22 mouse cellular contexts compared by ENCODE assay signal in the genomic region with DNA sequence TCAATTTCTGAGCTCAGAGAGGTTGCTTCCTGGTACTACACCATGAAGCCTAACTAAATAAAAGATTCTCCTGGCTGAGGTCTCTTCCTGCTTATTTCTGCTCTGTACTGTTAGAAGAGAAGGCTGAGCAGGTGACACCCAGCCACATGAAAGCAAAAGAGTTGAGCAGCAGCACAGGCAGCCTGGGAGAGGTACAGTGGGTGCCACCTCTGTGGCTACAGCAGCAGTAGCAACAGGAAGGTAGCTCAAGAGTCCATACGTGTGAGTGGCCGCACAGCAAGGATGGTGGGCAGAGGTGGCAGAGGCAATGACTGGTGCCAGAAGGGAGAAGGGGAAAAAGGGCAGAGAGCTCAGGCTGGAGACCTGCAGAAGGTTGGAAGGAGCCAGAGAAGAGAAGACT. TPM values are rescaled to one million over a fixed set of nuclear protein-coding genes. Genes with fewer than 3 reads are reported as not detected.
A peak's percentile ranks its signal among the peaks of the same experiment; 100 is the strongest.
DNase-seq lines count a peak whose midpoint lies in the region; ATAC-seq lines count a peak whose summit lies in the region.
"Had no signal": no experiment of that assay in that cellular context is flagged by ENCODE, and none has a peak within 500 bp of the region (broad histone marks: within the 10 kb centered on the region; RNA-seq: fewer than 3 reads in every experiment).

No protein-coding gene starts in this region.

- H3K4me3 ChIP-seq in heart, embryonic 16.5 days (ENCODE audit: low read length): no peak overlapping the region
- H3K4me3 ChIP-seq in kidney, embryonic 16.5 days (ENCODE audit: low read length): no peak overlapping the region
- H3K4me3 ChIP-seq: embryonic facial prominence, embryonic 15.5 days; forebrain, embryonic 10.5 days; gastrocnemius, adult 2 months; heart, adult 2 months; hindbrain, embryonic 15.5 days; midbrain, embryonic 13.5 days had no signal

- H3K9me3 ChIP-seq in heart, embryonic 16.5 days (replicated peaks; ENCODE audit: control insufficient read depth, low read length): no peaks in the 10 kb centered on the region
- H3K9me3 ChIP-seq in kidney, embryonic 16.5 days (ENCODE audit: low read length): no peaks in the 10 kb centered on the region
- H3K9me3 ChIP-seq: embryonic facial prominence, embryonic 15.5 days; forebrain, embryonic 10.5 days; hindbrain, embryonic 15.5 days; midbrain, embryonic 13.5 days had no signal

- no peaks in the 10 kb centered on the region for H3K36me3 ChIP-seq in heart, embryonic 16.5 days (ENCODE audit: control insufficient read depth, insufficient read depth)
- no peaks in the 10 kb centered on the region for H3K36me3 ChIP-seq in kidney, embryonic 16.5 days (ENCODE audit: insufficient read depth, low read length)
- H3K36me3 ChIP-seq: embryonic facial prominence, embryonic 15.5 days; forebrain, embryonic 10.5 days; hindbrain, embryonic 15.5 days; midbrain, embryonic 13.5 days had no signal

- DNase-seq in heart, adult 9 months (ENCODE audit: low spot score in 2 of 2): no peak
- DNase-seq in CD8-positive naive resting alpha-beta T cell, adult 2 months (ENCODE audit: low read depth in 2 of 2, low spot score in 2 of 2): peak; percentile 74 to 75
- peak; percentile 88 for DNase-seq in naive thymus-derived CD4-positive, alpha-beta T cell, adult 2 months (ENCODE audit: low read depth)
- peak; percentile 73 to 80 for DNase-seq in thymus, postnatal 10 days (ENCODE audit: low spot score in 2 of 2)
- DNase-seq in testis, postnatal 10 days (ENCODE audit: low spot score): no peak
- no peak for DNase-seq in layer of hippocampus, adult 9-11 months
- DNase-seq: cerebellum, postnatal 14 days; gastrocnemius, adult 2 months; heart, postnatal 14 days; kidney, adult 8-10 months; kidney, postnatal 36 days; liver; lung, adult 18-20 months had no signal

- peaks cover 4% of the 10 kb centered on the region; the same call in 1 of the 2 replicates for H3K4me1 ChIP-seq in heart, embryonic 16.5 days (ENCODE audit: control insufficient read depth, insufficient read depth, low read length)
- H3K4me1 ChIP-seq in kidney, embryonic 16.5 days (ENCODE audit: insufficient read depth, low read length): no peaks in the 10 kb centered on the region
- H3K4me1 ChIP-seq: embryonic facial prominence, embryonic 15.5 days; hindbrain, embryonic 15.5 days had no signal

- no peak; the same call in 1 of the 2 replicates for ATAC-seq in heart, embryonic 16.5 days (replicated peaks; ENCODE audit: extremely low read depth, insufficient read depth, low FRiP score)
- no peak for ATAC-seq in kidney, embryonic 16.5 days (ENCODE audit: low FRiP score, low TSS enrichment)
- ATAC-seq: midbrain, embryonic 13.5 days; Patski had no signal

- 70% methylated on average over 2 of the region's 2 CpGs for WGBS in heart, embryonic 16.5 days
- WGBS in kidney, embryonic 16.5 days: 73% methylated on average over 2 of the region's 2 CpGs

- H3K27me3 ChIP-seq in heart, embryonic 16.5 days (ENCODE audit: control insufficient read depth, insufficient read depth, low read length): no peaks in the 10 kb centered on the region
- H3K27me3 ChIP-seq in kidney, embryonic 16.5 days (ENCODE audit: insufficient read depth, low read length): no peaks in the 10 kb centered on the region
- H3K27me3 ChIP-seq: embryonic facial prominence, embryonic 15.5 days; Patski had no signal

- no peak overlapping the region; the same call in 1 of the 2 replicates for H3K9ac ChIP-seq in heart, embryonic 16.5 days (ENCODE audit: low read length)
- no peak overlapping the region for H3K9ac ChIP-seq in kidney, embryonic 16.5 days (replicated peaks; ENCODE audit: low read length)
- H3K9ac ChIP-seq: embryonic facial prominence, embryonic 15.5 days; hindbrain, embryonic 15.5 days; midbrain, embryonic 13.5 days had no signal

- H3K27ac ChIP-seq in heart, embryonic 16.5 days (ENCODE audit: low read length): peak overlapping the region; percentile 39; the same call in 1 of the 2 replicates
- H3K27ac ChIP-seq in kidney, embryonic 16.5 days (ENCODE audit: low read length): no peak overlapping the region
- H3K27ac ChIP-seq: embryonic facial prominence, embryonic 15.5 days; forebrain, embryonic 10.5 days; gastrocnemius, adult 2 months; heart, adult 2 months; hindbrain, embryonic 15.5 days; macrophage; midbrain, embryonic 13.5 days had no signal

- H3K4me2 ChIP-seq in heart, embryonic 16.5 days (ENCODE audit: low read depth, low read length): no peak overlapping the region
- H3K4me2 ChIP-seq in kidney, embryonic 16.5 days (replicated peaks; ENCODE audit: low read depth, low read length): no peak overlapping the region
- H3K4me2 ChIP-seq: embryonic facial prominence, embryonic 15.5 days; hindbrain, embryonic 15.5 days; midbrain, embryonic 13.5 days had no signal

RNA-seq across cellular contexts. Expression of gene Olig3, which starts 34.6 kb away (rescaled TPM):
- not detected in 2 replicates for polyA plus RNA-seq in heart, embryonic 16.5 days (2015; fragmentation: Nextera tagmentation; extraction: Ambion mirVana)
- not detected in 2 replicates for polyA plus RNA-seq in kidney, embryonic 16.5 days (2015; fragmentation: Nextera tagmentation; extraction: Ambion mirVana)
- polyA plus RNA-seq: embryonic facial prominence, embryonic 15.5 days; heart, adult 2 months; macrophage had no signal

Comparison
In these comparisons a context has a peak if more than half of its experiments do, and no peak if none do; other contexts are left out.
1. DNase-seq: peak in CD8-positive naive resting alpha-beta T cell, adult 2 months (2 of 2), naive thymus-derived CD4-positive, alpha-beta T cell, adult 2 months (single experiment) and thymus, postnatal 10 days (2 of 2); none in heart, adult 9 months (0 of 2), testis, postnatal 10 days (single experiment) and layer of hippocampus, adult 9-11 months (single experiment).